Mouse (Mus musculus) thymus, postnatal 36 days (tissue): ENCODE data around the gene Rpl13a.
"Not testable (repeated sequence)": the region's sequence is repeated elsewhere in the genome, so short reads cannot be mapped to it uniquely, and the experiment has no call there.

Experiments used
- DNase-seq, 2 experiments: peaks; one replicate each; pipeline ENCODE4 v3.0.0; 2022; ENCODE audit warnings: mixed read lengths in 2 of 2

Rpl13a gene

DNA sequence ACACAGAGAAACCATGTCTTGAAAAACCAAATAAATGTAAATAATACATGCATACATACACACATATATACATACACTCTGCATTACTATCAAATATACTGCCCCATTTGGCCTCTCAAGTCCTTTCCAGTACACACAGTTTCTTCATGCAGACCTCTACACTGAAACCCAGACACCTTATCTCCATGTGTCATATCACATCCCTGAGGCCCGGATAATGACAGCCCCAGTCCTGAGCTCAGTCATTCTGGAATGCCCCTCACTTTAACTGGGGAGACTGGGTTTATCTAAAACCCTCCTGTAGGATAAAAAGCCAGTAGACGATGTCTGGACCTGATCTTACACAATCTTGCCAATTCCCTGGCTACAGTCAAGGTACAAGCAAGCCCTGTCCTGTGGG lies 15.1 kb downstream of the Rpl13a start:
- no peak for DNase-seq

DNA sequence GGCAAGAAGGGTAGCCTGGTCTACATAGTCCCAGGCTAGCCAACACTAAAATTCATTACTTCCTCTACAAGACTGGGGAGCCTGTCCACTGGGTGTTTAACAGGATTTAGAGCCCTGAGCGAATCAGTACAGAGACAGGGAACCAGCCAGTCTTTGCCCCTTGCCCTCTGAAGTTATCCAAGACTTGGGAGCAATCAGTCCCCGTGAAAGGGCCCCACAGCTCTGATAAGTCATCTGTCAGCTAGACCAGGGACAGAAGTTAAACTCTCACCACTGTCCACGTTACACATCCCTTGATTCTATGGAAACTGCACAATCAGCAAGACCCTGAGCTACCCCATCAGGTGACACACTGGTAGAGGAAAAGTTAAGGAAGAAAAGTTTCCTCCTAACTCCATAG lies 16.0 kb downstream of the Rpl13a start:
- no peak for DNase-seq

DNA sequence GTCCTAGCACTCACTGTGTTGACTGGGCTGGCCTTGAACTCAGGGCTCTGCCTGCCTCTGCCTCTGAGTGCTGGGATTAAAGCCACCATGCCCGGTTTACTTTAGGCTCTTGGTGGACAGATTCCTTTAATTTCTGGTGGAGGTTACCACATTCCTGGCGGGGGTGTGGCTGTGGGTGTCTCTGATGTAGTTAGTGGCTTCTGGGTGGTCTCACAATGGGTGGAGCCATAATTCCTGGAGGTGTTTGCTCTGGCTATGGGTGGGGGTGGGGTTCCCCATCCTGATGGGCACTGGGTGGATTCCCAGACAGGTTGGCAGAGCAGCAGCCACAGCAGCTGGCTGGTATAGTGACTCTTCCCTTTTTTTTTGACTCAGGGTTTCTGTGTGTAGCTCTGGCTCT lies 16.6 kb downstream of the Rpl13a start:
- no peak for DNase-seq

DNA sequence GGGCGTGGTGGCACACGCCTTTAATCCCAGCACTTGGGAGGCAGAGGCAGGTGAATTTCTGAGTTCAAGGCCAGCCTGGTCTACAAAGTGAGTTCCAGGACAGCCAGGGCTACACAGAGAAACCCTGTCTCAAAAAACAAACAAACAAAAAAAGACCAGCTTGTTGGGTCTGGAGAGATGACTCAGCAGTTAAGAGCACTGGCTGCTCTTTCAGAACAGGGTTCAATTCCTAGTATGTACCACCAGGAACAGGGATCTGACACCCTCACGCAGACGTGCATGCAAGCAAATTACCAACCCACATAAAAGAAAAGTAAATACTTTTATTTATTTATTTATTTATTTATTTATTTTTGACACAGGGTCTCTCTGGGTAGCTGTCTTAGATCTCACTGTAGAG lies 18.5 kb downstream of the Rpl13a start:
- DNase-seq, result not testable (repeated sequence)

DNA sequence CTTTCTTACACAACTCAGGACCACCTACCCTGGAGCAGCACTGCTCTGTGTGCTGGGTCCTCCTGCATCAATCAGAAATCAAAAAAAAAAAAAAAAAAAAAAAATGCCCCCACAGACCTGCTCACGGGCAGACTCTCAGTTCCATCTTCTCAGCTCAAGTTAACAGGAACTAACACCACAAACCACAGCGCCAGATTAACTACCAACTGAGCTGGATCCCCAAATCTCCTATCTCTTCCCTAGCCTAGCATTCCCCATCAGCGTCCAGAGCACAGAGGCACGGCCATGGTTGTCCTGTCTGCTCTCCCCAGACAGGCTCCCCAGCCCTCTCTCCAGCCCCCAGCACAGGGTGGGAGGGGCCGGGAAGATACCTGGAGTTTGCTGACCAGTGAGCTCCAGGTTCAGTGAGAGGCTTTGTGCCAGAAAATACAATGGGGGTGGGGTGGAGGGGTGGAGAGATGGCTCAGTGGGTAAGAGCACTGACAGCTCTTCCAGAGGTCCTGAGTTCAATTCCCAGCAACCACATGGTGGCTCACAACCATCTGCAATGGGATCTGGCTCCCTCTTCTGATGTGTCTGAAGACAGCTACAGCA lies 21.4 kb downstream of the Rpl13a start:
- no peak for DNase-seq

DNA sequence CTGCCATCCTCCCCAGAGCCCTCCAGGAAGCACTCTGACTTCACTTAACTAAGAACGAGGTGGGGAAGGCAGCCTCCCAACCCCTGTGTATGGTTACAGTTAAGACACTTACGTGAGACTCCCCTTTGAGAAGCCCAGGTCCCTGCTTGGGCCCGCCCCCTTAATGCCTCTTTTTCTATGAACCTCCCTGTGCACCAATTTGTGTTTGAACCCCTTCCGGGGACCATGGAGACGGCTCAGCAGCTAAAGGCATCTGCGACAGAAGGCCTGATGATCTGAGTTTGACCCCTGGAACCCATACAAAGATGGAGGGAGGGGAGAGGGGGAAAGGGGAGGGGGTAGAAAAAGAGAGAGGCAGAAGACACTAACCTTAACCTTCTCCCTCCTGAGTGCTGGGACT lies 22.1 kb downstream of the Rpl13a start:
- no peak for DNase-seq

DNA sequence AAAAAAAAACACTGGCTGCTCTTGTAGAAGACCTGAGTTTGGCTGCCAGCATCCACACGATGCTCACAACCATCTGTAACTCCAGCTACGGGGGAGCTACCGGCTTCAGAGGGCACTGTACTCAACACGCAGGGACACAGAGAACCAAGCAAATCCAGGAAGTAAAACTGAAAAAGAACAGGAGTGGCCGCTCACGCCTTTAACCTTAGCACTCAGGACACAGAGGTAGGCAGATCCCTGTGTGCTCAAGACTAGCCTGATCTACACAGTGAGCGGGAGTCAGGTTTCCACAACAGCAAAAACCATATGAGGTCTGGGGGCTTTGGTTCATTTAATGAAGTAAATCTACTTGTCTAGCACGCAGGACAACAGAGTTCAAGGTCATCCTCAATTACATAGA lies 23.1 kb downstream of the Rpl13a start:
- DNase-seq, result no peak

DNA sequence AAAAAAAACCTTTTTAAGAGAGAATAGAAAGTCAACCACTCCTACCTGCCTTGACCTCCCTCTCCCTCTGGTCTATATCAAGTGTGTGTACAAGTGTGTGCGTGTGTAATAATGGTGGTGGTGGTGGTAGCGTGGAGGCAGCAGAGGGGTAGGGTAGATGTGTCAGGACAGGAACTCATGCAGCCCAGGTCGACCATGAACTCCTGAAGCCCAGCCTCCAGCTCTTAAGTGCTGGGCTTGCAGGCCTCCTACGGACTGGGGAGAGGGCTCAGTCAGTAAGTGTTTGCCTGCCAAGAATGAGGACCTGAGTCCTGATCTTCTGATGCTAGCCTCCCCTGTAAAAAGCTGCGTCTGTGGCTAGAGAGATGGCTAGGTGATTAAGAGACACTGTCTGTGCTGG lies 23.6 kb downstream of the Rpl13a start:
- no peak for DNase-seq

DNA sequence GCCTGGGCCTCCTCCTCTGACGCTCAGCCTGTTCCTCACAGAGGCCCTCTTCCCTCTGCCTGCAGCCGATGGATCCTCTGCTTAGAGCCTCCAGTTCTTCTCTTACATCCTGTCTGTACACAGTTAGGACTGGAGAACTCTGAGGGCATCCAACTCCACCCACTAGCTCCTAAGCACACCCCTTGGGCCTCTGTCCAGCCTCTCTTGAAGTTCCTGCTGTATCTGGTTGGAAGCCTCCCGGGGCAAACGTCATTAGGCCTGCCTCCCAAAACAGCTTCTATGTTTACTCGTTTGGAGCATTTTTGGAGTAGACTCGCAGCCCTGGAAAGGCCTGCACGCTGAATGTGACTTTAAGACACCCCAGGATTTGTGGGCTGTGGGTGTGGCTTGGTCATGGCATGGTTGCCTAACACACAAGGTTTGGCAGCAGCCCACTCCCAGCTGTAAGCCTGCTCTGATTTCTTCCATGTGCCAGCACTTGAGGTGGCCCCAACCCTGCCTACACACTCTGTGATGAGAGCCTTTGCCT lies 24.8 kb downstream of the Rpl13a start, which contains the start of gene Fcgrt:
Fcgrt (minus strand) TSS at position 200 of the 529 bp plus-strand sequence.
- DNase-seq, result no peak

DNA sequence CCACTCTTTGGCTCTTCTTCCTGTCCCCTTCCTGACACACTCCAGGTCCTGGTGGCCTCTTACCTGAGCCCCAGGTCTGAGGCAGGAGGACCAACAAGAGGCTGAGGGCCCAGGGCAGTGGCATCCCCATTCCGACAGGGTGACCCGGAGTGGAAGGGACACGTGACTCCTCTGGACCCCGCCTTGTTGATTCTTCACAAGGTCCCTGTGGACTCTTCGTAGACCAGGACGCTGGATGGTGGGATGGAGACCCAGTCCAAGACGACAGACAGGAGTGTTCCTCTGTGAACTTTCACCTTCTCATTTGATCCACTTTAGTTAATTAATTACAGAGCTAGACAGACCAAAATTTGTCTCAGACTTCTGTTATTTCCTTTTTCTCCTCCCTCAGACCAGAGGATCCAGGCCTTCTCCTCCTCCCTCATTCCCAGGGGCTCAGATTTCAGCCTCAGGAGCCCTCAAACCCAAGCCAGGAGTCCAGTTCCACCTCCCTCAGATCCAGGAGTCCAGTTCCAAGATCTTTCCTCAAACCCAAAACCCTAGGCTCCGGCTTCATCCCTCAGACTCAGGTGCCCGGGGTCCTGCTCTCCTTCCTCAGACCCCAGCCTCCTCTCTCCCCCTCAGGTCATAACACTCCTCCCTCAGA lies 25.5 kb downstream of the Rpl13a start:
- DNase-seq, result no peak

DNA sequence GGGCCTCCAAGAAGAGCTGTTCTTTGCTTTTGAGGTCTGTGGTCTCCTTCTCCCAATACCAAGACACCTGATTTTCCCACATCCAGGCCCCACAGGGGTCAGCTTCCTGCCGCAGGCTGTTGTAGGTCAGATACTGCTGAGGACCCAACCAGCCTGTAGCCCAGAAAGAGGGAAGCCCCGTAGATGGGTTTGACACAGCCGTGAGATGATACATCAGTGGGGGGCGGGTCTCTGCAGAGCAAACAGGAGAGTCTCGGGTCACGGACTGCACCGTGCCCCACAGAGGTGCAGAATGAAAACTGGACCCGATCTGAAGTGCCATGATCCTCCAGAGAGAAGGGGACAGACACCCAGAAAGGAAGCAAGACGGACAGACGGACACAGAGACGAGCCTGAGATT lies 26.1 kb downstream of the Rpl13a start:
- no peak for DNase-seq

DNA sequence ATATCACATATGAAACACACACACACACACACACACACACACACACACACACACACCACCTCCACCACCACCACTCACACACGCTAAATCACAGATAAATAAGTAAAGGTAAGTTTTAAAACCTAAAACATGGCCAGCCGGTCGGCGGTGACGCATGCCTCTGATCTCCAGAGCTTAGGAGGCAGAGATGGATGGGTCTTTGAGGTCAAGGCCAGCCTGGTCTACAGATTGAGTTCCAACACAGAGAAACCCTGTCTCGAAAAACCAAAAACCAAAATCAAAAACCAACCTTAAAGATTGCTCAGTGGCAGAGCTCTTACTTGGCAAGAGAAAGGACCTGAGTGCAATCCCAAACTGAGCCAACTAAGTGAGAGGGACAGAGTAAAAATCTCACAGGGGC lies 28.5 kb downstream of the Rpl13a start:
- DNase-seq, result no peak

DNA sequence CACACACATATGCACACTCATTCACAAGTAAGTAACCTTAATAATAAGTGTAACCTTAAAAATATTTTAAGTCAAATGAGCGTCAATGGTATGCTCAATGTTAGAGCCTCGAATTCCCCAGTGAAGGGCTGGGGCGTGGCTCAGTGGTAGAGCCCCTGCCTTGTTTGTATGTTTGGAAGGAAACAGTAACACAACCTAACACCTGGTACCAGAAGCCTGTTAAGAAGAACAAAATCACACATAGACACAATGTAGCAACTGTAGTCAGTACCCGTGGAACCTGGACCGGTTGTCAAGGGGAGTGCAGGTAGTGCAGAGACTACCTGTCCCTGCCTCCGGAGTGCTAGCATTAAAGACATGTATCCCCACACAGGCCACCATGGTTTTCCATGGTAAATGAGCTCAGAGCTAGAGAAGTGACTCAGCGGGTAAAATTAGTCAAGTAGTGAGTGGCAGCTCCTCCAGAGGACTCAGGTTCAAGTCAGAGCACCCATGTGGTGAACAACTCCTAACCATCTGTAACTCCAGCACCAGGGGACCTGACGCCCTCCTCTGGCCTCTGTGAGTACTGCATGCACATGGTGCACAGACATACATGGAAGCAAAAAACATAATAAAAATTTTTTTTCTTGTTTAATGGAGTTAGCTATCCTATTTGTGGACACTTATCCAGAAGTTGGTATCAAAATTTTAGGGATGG lies 29.9 kb downstream of the Rpl13a start:
- DNase-seq, result no peak

DNA sequence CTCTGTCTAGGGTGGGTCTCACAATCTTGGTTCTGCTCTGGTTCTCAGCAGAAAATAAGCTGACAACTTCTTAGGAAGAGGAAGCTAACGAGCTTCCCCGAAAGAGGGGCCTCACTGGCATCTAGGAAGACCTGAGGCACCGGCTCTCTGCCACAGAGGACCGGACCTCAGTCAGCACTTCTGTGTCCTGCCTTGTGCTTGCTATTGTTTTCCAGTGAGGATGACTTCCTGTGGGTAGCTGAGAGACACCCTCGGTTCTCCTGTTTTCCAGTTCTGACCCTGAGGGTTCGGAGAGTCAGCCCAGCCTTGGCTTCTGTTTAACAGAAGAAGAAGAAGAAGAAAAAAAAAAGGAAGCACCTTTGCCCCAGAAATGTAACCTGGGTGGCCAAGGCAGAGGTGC lies 31.1 kb downstream of the Rpl13a start:
- DNase-seq, result no peak

DNA sequence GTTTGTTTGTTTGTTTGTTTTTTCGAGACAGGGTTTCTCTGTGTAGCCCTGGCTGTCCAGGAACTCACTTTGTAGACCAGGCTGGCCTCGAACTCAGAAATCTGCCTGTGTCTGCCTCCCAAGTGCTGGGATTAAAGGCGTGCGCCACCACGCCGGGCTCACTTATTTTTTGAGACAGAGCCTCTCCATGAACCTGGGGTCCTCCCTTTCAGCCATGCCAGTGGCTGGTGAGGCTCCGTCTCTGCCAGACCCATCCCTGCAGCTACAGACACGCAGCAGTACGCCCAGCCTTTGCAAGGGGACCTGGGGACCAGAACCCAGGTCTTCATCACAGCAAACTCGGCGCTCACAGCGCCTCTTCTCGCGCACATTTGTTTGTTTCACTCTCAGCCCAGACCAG lies 32.6 kb downstream of the Rpl13a start:
- DNase-seq, result not testable (repeated sequence)

DNA sequence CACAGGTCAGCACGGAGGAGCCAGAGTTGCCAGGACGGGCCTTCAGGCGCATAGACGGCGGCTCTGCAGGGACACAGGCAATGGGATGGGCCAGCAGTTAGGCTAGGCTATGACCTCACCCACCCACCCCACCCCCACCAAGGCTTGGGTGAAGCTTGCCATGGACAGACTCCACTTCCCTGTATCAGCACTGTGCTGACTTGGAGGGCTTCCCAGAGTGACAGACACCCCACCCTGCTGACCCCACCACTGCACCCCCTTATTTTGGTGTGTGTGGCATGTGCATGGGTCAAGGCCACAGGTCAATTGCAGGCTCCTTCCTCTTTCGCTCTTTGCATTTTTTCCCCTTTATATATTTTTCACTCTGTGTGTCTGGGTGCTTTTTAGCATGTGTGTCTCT lies 33.2 kb downstream of the Rpl13a start:
- DNase-seq, result no peak

DNA sequence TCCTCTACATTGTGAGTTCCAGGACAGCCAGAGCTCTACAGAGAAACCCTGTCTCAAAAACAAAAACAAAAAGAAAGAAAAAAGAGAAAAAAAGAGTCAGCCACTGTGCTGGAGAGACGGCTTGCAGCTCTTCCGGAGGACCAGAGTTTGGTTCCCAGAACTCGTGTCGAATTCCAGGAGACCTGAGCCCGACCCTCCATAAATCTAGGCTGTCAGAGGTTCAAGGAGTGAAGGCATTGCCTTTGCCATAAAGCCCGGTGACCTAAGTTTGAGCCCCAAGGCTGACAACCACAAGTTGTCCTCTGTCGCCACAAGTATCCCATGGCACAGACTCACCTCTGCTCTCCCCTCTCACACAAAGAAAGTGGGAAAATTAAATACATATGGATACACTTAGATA lies 34.4 kb downstream of the Rpl13a start:
- DNase-seq, result no peak

DNA sequence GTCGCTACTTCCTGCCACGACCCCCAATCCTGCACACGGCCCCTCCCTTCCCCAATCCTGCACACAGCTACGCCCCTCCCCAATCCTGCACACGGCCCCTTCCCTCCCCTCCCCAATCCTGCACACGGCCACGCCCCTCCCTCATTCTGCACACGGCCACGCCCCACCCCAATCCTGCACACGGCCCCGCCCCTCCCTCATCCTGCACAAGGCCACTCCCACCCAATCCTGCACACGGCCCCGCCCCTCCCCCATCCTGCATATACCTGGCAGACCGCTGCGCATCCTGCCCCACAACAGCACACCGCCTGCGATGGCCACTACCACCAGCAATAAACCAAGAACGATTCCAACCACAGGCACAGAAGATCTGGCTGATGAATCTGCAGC lies 35.0 kb downstream of the Rpl13a start:
- DNase-seq, result peak in 1 of 2 experiments; percentile 22

DNA sequence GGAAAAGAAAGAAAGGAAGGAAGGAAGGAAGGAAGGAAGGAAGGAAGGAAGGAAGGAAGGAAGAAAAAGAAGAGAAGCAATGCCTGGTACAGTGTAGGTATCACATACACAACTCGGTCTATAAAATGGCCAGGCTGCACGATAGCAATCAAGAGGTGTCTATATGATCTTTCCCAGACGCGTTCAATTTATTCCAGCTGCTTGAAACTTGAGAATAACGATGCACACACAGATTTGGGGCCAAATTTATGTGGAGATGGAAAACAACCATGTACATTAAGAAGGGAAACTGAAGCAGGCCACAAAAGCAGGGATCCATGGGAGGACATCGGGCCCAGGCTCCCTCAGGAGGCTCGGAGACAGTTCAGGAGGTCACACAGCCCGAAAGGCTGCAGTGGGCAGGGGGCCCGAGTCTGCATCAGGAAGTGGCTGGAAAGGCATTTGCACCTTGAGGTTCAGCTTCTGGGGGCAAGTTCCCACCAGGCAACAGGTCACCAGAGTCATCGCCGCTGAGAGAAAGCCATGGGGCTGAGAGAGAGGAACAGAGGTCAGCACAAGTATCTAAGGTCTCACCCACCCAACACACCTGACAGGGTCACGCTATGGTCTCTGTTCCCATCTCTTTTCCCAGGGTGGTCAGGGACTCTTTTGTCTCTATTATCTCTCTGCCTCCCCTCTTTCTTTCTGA lies 35.6 kb downstream of the Rpl13a start:
- no peak for DNase-seq

DNA sequence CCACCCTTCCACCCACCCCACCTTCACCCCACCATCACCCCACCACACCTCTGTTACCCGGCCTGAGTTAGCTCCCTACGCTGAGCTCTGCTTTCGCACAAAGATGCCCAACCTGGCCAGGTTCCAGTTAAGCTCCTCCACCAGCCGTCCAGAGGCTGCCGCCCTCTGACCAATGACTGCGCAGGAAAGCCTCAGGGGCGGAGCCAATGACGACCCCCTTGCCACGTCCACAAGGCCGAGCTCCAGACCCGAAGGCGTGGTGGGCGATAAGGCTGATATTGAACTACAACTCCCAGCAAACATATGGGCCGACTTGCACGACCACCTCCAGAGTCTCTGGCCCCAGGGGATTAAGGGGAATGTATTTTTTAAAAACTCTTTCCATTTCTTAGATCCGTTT lies 36.5 kb downstream of the Rpl13a start, which contains the start of gene Rcn3:
Rcn3 (minus strand) TSS at position 174 of the 400 bp plus-strand sequence.
- peak in 1 of 2 experiments; percentile 16 for DNase-seq

DNA sequence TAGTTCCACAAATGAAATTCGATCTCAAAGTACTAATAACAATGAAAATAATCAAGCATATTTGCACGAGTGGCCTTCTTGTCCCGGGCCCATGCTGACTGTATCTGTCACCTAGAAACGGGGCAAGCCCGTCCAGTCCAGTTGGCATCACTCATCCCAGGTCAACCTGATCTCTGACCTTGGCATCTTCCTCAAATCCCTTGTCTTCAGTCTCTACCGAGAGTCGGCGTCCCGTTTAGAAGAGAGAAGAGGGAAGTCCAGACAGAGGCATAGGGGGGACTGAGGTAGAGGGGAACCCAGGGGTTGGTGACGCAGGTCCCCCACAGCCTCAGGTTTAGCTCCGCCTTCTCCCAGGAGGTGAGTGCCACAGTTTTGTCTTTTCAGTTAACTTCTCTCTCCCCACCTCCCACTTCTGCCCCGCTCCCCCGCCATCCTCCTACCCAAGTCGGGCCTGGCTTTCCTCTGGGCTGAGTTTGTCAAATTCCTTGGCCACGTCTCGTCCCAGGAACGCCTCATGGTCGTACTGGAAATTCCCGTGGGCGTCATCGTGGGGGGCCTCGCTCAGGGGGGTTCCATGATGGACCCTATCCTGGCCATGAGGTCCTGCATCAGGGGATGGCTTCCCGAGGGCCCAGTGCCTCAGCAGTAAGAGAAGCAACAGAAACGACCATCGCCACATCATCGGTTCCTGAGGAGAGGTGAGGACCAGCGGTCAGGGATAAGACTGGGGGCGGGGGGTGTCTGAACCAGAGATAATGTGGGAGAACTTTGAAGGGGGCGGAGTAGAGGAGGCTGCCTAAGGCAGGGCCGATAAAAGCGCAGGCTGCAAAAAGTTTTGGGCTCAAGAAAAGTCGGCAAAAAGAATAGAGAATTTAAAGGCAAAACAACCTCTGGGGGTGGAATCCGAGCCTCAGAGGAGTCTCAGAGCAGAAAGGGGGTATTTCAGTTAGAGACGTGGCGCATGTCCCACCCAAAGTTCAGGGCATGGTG lies 37.3 kb downstream of the Rpl13a start:
- no peak for DNase-seq
